Mouse (Mus musculus) frontal cortex, postnatal 10 days (tissue): ENCODE measurements at regions not wholly inside any gene's neighbourhood (a gene's known extent, or its start where the extent isn't known, plus 50 kb on each side); places are given as distances from the start of the nearest gene placed in this dataset.

Experiments
- DNase-seq, 2 experiments: peaks; one replicate each; pipeline ENCODE4 v3.0.0; 2022; ENCODE audit warnings: low spot score in 2 of 2, mixed read lengths in 1 of 2

DNA sequence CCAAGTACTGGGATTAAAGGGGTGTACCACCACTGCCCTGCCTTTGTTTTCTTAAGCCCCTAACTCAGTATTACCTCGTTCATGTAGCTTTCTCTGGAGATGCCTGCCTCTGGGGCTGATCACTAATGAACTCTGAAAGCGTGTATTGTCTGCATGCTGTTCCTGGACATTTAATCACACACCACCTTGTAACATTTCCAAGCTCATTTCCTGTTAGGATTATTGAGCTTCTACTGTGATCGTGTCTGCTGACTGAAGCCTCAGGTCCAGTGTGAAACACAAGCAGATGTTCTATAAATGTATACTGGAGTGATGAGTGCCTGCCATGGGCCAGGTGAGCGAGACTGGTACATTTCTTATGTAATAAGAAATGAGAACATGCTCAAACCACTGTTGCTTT lies 398.6 kb downstream of the Brinp2 start:
- DNase-seq = no peak

GRCm38 (mm10) chr1:157964461-157964860 lies 391.7 kb downstream of the Brinp2 start:
- no peak for DNase-seq

DNA sequence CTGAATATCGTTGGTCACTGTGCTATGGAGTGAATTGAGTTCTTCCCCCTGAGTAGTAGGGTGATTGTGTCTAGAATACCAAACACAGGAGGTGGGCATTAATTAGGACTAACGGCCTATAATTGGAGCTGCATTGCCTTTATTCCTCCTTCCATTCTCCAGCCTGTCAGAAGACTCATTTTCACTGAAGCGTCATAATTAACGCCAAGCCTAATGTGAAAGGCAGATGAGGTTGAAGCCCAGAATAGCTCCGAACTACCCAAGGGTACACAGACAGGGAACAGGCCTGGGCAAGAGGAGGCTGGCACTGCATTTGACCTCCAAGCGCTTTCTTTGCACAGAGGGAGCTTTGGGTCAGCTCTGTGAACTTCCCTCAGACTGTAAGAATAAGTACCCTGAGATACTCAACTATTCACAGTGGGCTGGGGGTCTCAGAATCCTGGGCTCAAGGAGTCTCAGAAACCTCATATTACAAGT lies 386.5 kb downstream of the Brinp2 start:
- peak; percentile 7 to 9 for DNase-seq

GRCm38 (mm10) chr1:157973373-157974232 lies 382.5 kb downstream of the Brinp2 start:
- DNase-seq = no peak

- DNase-seq = no peak
Observed at GRCm38 (mm10) chr1:157974656-157975055, 381.5 kb downstream of the Brinp2 start.

DNA sequence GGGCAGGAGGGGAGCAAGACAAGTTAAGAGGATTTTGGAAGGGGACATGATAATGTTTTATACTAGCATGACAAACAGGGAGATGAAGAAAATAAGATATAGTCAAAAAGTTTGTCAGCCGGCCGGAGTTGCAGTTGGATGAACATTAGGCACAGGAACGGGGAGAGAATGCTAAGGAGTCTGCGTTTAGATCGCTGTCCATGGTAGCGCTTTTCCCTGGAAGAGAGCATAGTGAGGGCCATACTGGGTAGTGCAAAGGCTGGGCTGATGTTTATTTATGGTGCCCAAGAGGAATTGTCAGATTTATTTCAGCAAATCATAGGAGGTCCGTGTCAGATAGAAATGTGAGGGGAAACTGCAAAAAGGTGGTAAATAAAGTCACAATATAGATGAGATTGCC lies 337.0 kb downstream of the Brinp2 start:
- DNase-seq = no peak

- no peak for DNase-seq
Observed at GRCm38 (mm10) chr1:158039756-158040155, 316.4 kb downstream of the Brinp2 start.

DNA sequence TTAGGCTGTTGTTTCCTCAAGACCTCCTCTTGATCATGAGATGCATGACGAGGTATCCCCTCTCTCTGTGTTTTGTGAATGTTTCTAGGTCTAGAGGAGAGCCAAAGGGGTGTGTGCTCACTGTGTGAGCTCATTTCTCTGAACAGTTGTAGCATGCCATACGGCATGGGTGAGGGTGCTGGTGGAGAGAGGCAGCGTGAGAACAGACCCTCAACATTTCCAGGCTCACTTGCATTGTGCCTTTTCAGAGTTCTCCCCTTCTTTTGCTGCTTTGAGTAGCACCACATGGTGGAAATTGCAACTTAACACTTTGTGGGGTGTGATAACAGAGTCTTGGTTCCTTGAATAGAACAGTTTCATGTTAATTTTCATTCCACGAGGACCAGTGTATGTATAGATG lies 315.8 kb downstream of the Brinp2 start:
- peak in 1 of 2 experiments; percentile 30 for DNase-seq

DNA sequence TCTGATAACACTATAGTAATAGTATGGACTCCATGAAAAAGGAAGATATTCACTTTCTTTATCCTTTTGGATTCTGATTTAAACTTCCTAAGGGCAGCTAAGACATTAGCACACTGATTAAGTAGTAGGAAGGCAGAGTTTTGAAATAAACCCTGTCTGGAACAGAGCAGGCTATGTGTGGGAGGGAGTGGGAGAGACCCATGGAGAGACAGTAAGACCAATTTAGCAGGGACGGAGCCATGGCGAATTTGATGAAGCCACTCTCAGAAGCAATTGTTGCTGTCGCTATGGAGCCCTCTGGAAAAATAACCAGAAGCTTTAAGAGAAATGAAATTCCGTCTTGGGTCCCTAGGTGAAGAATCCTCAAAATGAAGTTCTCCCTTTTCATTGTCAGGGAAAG lies 303.5 kb downstream of the Brinp2 start:
- no peak for DNase-seq

- DNase-seq = no peak
Observed at GRCm38 (mm10) chr1:158054961-158055360, 301.2 kb downstream of the Brinp2 start.

DNA sequence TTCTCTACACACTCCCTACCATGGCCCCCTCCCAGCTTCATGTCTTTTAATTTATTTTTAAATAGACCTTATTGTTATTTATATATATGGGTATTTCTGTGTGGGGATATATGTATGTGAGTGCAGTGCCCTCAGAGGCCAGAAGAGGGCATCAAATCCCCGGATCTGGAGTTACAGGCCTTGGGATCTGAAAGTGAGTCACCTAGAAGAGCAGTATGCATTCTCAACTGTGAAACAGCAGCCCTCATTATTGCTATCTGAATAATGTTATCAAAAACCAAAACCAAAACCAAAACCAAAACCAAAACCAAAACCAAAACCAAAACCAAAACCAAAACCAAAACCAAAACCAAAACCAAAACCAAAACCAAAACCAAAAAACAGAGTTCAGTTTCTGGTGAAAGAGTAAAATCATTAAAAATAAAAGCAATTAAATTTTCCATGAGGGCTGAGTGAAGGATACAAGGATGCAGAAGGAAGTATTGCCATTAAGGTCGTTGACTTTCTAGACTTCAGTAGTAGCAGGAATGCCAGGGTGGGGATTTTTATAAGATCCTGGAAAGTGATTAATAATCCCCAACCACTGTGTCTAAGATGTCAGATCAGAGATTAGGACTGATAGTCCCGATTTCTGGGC lies 299.0 kb downstream of the Brinp2 start:
- no peak for DNase-seq

GRCm38 (mm10) chr1:158057789-158058188 lies 298.3 kb downstream of the Brinp2 start:
- no peak for DNase-seq

GRCm38 (mm10) chr1:158061995-158062394 lies 294.1 kb downstream of the Brinp2 start:
- DNase-seq = peak in 1 of 2 experiments; percentile 4

DNA sequence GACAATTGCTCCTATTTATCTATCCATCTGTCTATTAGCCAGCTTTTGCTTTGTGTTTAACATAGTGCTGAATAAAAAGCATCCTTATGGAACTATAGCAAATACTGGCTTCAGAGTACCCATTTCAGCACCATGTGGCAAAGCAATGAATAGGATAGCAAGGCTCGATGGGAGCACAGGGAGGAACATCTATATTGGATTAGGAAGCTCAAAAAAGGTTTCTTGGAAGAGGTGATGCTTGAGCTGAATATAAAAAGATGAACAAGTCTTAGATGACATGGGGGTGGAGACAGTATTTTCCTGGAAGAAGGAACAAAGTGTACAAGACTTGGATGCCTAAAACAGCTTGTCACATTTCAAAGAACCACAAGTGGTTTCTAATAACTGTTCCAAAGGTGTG lies 273.9 kb downstream of the Brinp2 start:
- no peak for DNase-seq

DNA sequence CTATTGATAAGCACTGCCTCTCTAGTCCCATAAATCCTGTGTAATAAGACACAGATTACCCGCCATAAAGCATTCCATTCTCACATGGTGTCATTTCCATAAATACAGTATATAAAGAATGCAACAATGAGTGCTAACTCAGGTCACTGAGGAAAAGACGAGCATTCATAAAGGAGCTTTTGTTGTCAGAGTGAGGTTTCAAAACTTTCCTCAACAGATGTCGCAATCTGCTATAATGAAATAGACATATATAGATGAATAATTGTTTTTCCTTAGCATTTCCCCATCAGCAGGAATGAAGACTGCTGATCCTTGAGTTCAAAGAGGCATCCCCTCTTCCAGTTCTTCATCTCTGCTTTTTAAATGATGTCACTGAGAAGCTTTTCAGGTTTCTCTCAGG lies 270.3 kb downstream of the Brinp2 start:
- DNase-seq = no peak

DNA sequence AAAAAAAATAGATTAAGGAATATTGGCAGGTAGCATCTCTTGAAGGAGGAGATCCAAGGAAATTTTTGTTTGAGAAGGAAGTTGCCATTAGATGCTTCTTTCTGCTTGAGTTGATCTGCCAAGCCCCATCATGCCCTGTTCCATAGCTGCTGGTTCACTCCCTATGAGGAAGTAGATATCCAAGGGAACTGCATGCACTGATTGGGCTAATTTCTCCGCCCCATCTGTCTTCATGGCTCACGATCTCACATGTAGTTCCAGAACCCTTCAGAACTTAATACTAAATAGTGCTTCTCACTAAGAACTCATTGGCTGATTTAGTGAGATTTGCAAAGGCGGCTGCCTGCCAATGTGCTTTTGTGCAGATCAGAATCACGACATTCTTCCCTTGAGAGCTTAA lies 258.6 kb downstream of the Brinp2 start:
- no peak for DNase-seq

DNA sequence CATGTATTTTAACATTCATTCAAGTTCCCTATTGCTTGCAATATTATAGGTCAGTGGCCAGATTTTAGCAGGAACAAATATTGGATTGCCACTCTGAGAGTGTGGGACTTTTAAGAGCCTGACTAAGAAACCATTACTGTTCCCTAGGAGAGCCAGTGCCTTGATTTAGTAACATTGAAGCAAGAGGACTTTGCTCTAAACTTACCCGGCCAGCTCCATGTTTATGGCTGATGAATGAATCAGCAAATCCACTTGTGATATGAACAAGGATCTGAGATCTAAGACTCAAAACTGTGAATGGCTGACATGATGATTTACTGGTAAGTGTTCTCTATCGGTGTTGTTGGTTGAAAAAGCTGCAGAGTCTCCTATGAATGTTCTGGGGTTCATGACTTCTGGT lies 236.4 kb downstream of the Brinp2 start:
- DNase-seq = no peak

DNA sequence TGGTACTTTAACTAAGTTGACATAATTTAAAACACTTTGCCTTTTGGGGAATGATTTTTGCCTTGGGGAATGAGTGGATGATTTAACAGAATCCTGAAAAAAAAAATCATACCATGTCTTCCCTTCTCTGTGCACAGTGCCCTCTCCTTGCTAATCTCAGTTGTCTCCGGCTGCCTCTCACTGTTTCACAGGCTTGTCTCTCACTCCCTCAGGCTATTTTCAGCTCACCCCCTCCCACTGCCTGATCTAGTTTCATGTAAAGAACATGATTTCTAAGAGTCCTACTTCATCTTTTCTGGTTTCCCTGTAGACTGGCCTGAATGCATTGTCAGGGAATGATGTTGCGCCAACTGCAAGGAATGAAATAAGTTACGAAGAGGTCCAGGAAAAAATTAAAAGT lies 231.2 kb downstream of the Brinp2 start:
- DNase-seq = peak; percentile 31 to 57

DNA sequence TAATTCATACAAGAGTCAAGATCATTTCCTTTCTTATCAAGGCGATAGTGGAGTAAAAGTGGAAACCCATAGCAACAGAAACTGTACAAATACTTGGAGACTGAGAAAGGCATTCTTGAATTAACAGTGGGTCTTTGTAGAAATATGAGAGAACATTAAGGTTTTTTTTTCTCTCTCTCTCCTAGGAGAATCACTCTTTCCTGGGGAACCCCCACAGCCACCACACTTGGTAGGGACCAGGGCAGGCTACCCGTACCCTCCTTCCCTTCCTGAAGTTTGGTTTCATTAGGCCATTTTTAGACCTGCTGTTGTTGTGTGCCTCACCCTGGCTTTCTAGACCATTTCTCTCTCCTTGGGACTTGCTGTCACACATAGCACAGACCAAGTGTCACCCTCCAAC lies 229.9 kb downstream of the Brinp2 start:
- no peak for DNase-seq

DNA sequence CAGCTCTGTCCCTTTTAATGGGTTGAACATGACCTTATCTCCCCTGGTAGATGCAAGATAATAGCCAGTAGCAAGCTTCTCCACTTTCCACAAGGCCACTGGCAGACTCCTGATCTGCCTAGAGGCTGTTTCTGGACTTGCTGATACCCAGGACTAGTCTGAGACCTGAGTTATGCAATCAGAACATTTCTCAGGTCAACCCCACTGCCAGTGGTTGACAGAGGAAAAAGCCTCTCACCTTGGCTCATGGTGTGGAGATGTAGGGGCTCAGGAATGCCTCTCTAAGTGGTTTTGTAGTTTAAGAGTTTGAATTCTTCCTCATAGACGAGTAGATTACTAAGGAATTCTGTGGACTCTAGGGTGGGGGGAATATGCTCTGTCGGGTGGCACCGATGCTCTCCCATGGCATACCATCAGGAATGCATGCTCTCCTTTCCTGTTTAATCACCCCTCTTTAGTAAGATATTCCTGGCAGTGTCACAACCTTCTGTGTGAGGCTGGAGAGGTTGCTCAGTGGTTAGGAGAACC lies 226.8 kb downstream of the Brinp2 start:
- no peak for DNase-seq

GRCm38 (mm10) chr1:158147525-158147924 lies 208.6 kb downstream of the Brinp2 start:
- no peak for DNase-seq

DNA sequence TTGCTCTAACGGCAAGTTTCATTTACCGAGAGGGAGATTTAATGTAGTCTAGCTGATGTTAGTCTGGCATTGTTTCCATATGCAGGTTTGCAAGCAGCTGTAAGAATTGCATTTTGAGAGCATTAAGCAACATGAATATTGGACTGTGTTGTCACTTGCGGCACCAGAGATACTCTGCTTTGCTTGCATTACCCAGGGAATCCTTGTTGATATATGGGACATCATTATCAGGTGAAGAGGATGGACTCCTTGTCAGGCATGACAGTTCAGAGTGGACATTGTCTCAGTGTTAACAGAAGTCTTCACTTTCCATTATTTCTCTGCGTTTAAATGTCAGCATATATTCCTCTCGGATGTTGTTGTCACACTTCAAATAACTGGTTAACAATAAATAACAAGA lies 208.1 kb downstream of the Brinp2 start:
- no peak for DNase-seq

DNA sequence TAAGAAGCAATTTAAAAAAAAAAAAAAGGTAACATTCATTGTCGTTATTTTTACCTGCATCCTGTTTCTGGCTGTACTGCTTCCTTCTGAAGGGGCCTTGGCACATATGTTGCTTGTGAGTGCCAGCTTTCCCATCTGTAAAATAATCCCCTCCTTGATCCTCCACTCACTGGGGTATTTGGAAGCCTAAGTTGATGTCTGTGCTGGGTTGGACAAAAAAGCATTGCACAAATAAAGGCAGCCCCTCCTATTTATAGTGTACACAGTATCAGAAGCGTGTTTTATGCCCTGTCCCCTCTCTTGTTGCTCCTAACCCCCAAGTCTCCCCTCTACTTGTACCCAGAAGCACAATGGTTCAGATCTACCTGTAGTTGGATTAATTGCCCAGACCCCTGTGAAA lies 195.0 kb downstream of the Brinp2 start:
- no peak for DNase-seq
